Mouse (Mus musculus) spleen, adult 2 months (tissue): Measurements from ENCODE around the gene Cav2. TPM values are rescaled to one million over a fixed set of nuclear protein-coding genes. Genes with fewer than 3 reads are reported as not detected.

Experiments used
- DNase-seq, 2 experiments: peaks; one replicate each; pipeline versions ENCODE4 v3.0.0 to v3.0.0-alpha.2; 2012 to 2021; ENCODE audit warnings: low spot score in 2 of 2, low read depth in 1 of 2
- H3K27ac ChIP-seq: fragments of 200-500 bp; 2 replicates; pipeline ENCODE4 v1.5.1; 2012; ENCODE audit warnings: low read length, inconsistent platforms; ENCODE audit not compliant: insufficient read depth
- H3K27me3 ChIP-seq: fragments of 200-500 bp; 2 replicates; pipeline ENCODE4 v1.6.1; 2012; ENCODE audit warnings: mild to moderate bottlenecking, moderate library complexity, low read length, inconsistent platforms; ENCODE audit not compliant: control insufficient read depth, insufficient read depth
- H3K36me3 ChIP-seq: fragments of 200-500 bp; 2 replicates; pipeline ENCODE4 v1.6.1; 2012; ENCODE audit warnings: mild to moderate bottlenecking, low read length, inconsistent platforms; ENCODE audit not compliant: control insufficient read depth, insufficient read depth
- H3K4me1 ChIP-seq: fragments of 200-500 bp; 2 replicates; pipeline ENCODE4 v1.6.1; 2011; ENCODE audit warnings: inconsistent platforms; ENCODE audit not compliant: control insufficient read depth, insufficient read depth, insufficient read length
- H3K4me3 ChIP-seq: fragments of 200-500 bp; 2 replicates; pipeline ENCODE4 v1.5.1; 2011; ENCODE audit warnings: mild to moderate bottlenecking, inconsistent platforms; ENCODE audit not compliant: insufficient read depth, insufficient read length; ENCODE audit errors: extremely low read depth
- CTCF ChIP-seq: fragments of 200-500 bp; IDR thresholded peaks from 2 replicates; pipeline ENCODE4 v1.5.1; 2011; ENCODE audit warnings: mild to moderate bottlenecking, inconsistent platforms; ENCODE audit not compliant: insufficient read depth, insufficient read length, insufficient replicate concordance; ENCODE audit errors: extremely low read depth
- POLR2A ChIP-seq: fragments of 200-500 bp; IDR thresholded peaks from 2 replicates; pipeline ENCODE4 v1.6.1; 2011; ENCODE audit warnings: low read depth, low read length, inconsistent platforms
- WGBS: fragments of 180-500 bp; shearing (Covaris S2); methylation state at CpG from one replicate; pipeline ENCODE4 v1.1.7; 2018; 5-methylcytosine and 5-hydroxymethylcytosine counted together
- polyA plus RNA-seq: library from polyadenylated mRNA; depleted of rRNA; stranded (reverse); fragments of >200 nt; gene quantifications from 2 replicates; pipeline ENCODE4 v1.2.3, GENCODE M21; 2012

Gene Cav2
- polyA plus RNA-seq, 1 experiment = 9.1 TPM

- no peak overlapping the region for H3K27ac ChIP-seq
- H3K4me1 ChIP-seq = peaks cover 12% of the 10 kb centered on the region
- H3K4me3 ChIP-seq = no peak overlapping the region
- no peaks in the 10 kb centered on the region for H3K27me3 ChIP-seq
- WGBS = 16% methylated on average over 5 of the region's 5 CpGs
- no peak for TF ChIP-seq POLR2A
- no peak for TF ChIP-seq CTCF
- no peak for DNase-seq
- no peaks in the 10 kb centered on the region for H3K36me3 ChIP-seq
These were observed 1.2 kb downstream of the Cav2 start for GRCm38 (mm10) chr6:17282159-17282558.

- H3K4me1 ChIP-seq = peaks cover 12% of the 10 kb centered on the region
- no peak overlapping the region for H3K27ac ChIP-seq
- no peaks in the 10 kb centered on the region for H3K27me3 ChIP-seq
- H3K36me3 ChIP-seq = no peaks in the 10 kb centered on the region
- no peak for DNase-seq
- H3K4me3 ChIP-seq = no peak overlapping the region
- WGBS = 30% methylated on average over 3 of the region's 3 CpGs
- TF ChIP-seq POLR2A (no peak), CTCF (no peak)
These were observed 2.8 kb downstream of the Cav2 start for GRCm38 (mm10) chr6:17283834-17284233.

DNA sequence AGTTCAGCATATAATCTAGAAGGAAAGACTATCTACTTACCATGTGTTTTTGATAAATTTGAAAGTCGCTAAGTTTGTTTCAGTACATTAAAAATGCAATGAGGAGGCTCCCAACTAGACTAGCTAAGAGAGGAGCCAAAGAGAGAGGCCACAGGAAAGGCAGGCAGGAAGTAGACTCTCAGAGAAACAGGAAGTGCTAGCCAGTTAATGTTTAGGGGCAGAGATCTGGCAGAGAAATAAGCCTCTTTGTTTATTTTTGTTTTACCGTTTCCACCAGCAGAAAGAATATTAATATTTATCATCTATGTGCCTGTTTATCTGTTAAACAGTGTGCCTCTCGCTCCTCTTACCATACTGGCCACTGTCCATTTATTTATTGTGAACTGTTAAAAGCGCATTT lies 5.4 kb downstream of the Cav2 start:
- H3K27ac ChIP-seq = no peak overlapping the region
- H3K27me3 ChIP-seq = no peaks in the 10 kb centered on the region
- no peak for DNase-seq
- H3K4me3 ChIP-seq = no peak overlapping the region
- peaks cover 8% of the 10 kb centered on the region; the same call in 1 of the 2 replicates for H3K4me1 ChIP-seq
- no peaks in the 10 kb centered on the region for H3K36me3 ChIP-seq
- 43% methylated on average over 4 of the region's 4 CpGs for WGBS
- TF ChIP-seq POLR2A (no peak), CTCF (no peak)

DNA sequence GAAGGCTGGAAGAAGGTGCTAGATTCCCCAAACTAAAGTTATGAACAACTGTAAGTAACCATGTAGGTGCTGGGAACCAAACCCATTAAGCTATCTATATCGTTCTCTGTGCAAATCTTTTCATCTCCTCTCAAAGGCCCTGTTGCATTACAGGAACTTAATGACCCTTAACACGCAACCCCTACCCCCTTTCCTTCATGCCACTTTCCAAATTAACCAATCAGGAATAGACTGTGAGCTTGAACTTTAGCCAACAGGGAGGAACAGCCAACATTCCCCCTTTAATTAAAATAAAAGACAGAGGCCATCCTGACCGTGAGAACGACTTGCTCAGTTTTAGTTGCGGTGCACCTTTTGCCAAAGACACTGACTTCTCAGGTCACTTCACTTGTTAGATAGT lies 14.1 kb downstream of the Cav2 start:
- Histone ChIP-seq H3K4me1 (no peaks in the 10 kb centered on the region), H3K36me3 (no peaks in the 10 kb centered on the region), H3K27ac (no peak overlapping the region), H3K27me3 (no peaks in the 10 kb centered on the region), H3K4me3 (no peak overlapping the region)
- no peak for DNase-seq
- TF ChIP-seq POLR2A = no peak
- no peak for TF ChIP-seq CTCF
- whole genome bisulfite sequencing = 94% methylated on average over 5 of the region's 5 CpGs

- Histone ChIP-seq H3K4me3 (peak within 1 kb of the TSS; percentile 28), H3K27me3 (peaks cover 2% of the 10 kb centered on the region; the same call in 1 of the 2 replicates), H3K27ac (peak within 1 kb of the TSS; percentile 26), H3K4me1 (peaks cover 3% of the 10 kb centered on the region; the same call in 1 of the 2 replicates), H3K36me3 (no peaks in the 10 kb centered on the region)
- DNase-seq = no peak
- TF ChIP-seq CTCF = no peak
- 3% methylated on average over 26 of the region's 26 CpGs for WGBS
These were observed 25.1 kb downstream of the Cav2 start, which contains the start of gene Cav1 for GRCm38 (mm10) chr6:17305954-17306601. Gene Cav1 (plus strand): TSS chr6:17306335.

DNA sequence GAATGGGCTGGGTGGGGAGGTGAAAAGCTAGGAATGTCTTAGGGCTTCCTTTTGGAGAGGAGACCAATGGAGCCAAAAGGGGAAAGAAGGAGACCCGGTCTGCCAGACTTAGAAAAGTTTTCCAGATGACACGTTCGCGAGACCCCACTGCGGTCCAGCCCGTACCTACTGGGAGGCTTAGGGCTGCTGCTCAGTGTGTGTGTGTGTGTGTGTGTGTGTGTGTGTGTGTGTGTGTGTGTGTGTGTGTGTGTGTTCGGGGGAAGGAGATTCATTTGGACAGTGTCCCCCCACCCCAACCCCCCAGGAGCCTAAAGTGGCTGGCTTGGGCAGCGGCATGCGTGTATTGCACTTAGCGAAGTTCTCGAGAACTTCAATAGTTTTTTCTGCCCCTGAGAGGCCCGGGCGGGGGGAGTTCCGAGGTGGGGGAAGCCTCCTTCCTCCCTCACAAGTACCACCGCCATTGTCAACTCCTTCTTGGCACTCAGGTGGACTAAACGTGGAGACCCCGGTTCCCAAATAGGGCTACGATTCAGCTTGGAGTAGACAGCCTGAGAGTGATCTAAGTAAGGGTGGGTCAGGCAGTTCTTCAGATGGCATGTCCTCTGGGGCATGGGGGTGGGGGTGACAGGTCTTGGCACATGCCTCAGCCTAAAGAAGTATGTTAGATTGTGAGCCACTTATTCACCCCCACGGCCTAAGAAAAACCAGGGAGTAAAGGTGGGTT lies 25.8 kb downstream of the Cav2 start:
- Histone ChIP-seq H3K4me1 (peaks cover 3% of the 10 kb centered on the region; the same call in 1 of the 2 replicates), H3K36me3 (no peaks in the 10 kb centered on the region), H3K27me3 (peaks cover 2% of the 10 kb centered on the region; the same call in 1 of the 2 replicates), H3K27ac (peak overlapping the region; percentile 26), H3K4me3 (peak overlapping the region; percentile 28)
- DNase-seq = no peak
- 4% methylated on average over 19 of the region's 19 CpGs for WGBS
- TF ChIP-seq CTCF (no peak), POLR2A (no peak)
